Mouse (Mus musculus) stomach, postnatal 0 days (tissue): ENCODE results near the gene Ptpn22. TPM values are rescaled to one million over a fixed set of nuclear protein-coding genes. Genes with fewer than 3 reads are reported as not detected.

ENCODE experiments used
- ATAC-seq: fragments of 200-750 bp; cut with Nextera tagmentation; 2 replicates; pipeline ENCODE4 v1.8.0; 2017; ENCODE audit not compliant: low FRiP score, low TSS enrichment
- DNase-seq: peaks from one replicate; pipeline ENCODE4 v3.0.0-alpha.2; 2016; ENCODE audit warnings: low spot score
- H3K27ac ChIP-seq: fragments of 300-500 bp; sonication (generic); replicated peaks from 2 replicates; pipeline ENCODE4 v1.5.1; 2014; ENCODE audit warnings: mild to moderate bottlenecking, control low read depth
- H3K27me3 ChIP-seq: fragments of 300-500 bp; sonication (generic); 2 replicates; pipeline ENCODE4 v1.6.1; 2014; ENCODE audit warnings: low read length; ENCODE audit not compliant: control insufficient read depth, insufficient read depth
- H3K36me3 ChIP-seq: fragments of 300-500 bp; sonication (generic); 2 replicates; pipeline ENCODE4 v1.6.1; 2014; ENCODE audit warnings: low read length, mixed read lengths; ENCODE audit not compliant: control insufficient read depth, insufficient read depth
- H3K4me1 ChIP-seq: fragments of 300-500 bp; sonication (generic); replicated peaks from 2 replicates; pipeline ENCODE4 v1.6.1; 2014; ENCODE audit warnings: antibody characterized with exemption; ENCODE audit not compliant: control insufficient read depth, insufficient read depth
- H3K4me2 ChIP-seq: fragments of 300-500 bp; sonication (generic); replicated peaks from 2 replicates; pipeline ENCODE4 v1.6.1; 2014; ENCODE audit warnings: low read depth, mild to moderate bottlenecking, control low read depth, moderate library complexity
- H3K4me3 ChIP-seq: fragments of 300-500 bp; sonication (generic); 2 replicates; pipeline ENCODE4 v1.5.1; 2014; ENCODE audit warnings: low read depth, low read length, control low read depth
- H3K9ac ChIP-seq: fragments of 300-500 bp; sonication (generic); 2 replicates; pipeline ENCODE4 v1.6.1; 2014; ENCODE audit warnings: mild to moderate bottlenecking, low read length, control low read depth, mixed read lengths
- H3K9me3 ChIP-seq: fragments of 300-500 bp; sonication (generic); 2 replicates; pipeline ENCODE4 v1.6.1; 2016; ENCODE audit warnings: low read length; ENCODE audit not compliant: control insufficient read depth
- CTCF ChIP-seq: IDR thresholded peaks from 2 replicates; pipeline ENCODE4 v1.5.1; 2016; ENCODE audit warnings: antibody characterized with exemption, low read depth, mild to moderate bottlenecking, moderate library complexity
- EP300 ChIP-seq: optimal IDR thresholded peaks from 2 replicates; pipeline ENCODE3; 2016; ENCODE audit warnings: antibody characterized with exemption
- WGBS: fragments of 180-500 bp; shearing (Covaris S2); extraction: QIAGEN DNeasy Blood & Tissue Kit; methylation state at CpG from one replicate; pipeline ENCODE4 v1.1.7; 2014; 5-methylcytosine and 5-hydroxymethylcytosine counted together
- polyA plus RNA-seq: library from polyadenylated mRNA; unstranded; fragments of >200 nt; fragmentation: Nextera tagmentation; extraction: Ambion mirVana; gene quantifications from 2 replicates; pipeline ENCODE4 v1.2.1, GENCODE M21; 2015

Ptpn22 gene
- polyA plus RNA-seq, 1 experiment from 2014 or later, result 0.59 TPM

- H3K4me1 ChIP-seq, result no peaks in the 10 kb centered on the region
- no peaks in the 10 kb centered on the region for H3K9me3 ChIP-seq
- ATAC-seq (no peak), DNase-seq (no peak)
- no peak overlapping the region for H3K4me2 ChIP-seq
- H3K27ac ChIP-seq, result no peak overlapping the region
- no peak overlapping the region for H3K9ac ChIP-seq
- no peak for TF ChIP-seq EP300
- TF ChIP-seq CTCF, result no peak
- 0 out of 2 replicates have a peak, but pooled peaks cover 3% of the 10 kb centered on the region for H3K36me3 ChIP-seq
- 80% methylated on average over 3 of the region's 3 CpGs for WGBS
- H3K27me3 ChIP-seq, result no peaks in the 10 kb centered on the region
- no peak overlapping the region for H3K4me3 ChIP-seq
These were observed 101.0 kb downstream of the Ptpn22 start for GRCm38 (mm10) chr3:103960622-103961021.

Other genes starting within 250 kb of the Ptpn22 start
- gene Atg4a-ps, start 213.7 kb upstream of the Ptpn22 start, polyA plus RNA-seq, result 0.19 and 0.21 TPM in 2 replicates
- 18.0 and 19.5 TPM in 2 replicates for gene Olfml3, start 121.8 kb upstream of the Ptpn22 start, polyA plus RNA-seq
- not detected in 2 replicates for gene Gm10964, start 120.4 kb upstream of the Ptpn22 start, polyA plus RNA-seq
- 6.7 and 7.5 TPM in 2 replicates for gene Hipk1, start 68.2 kb upstream of the Ptpn22 start, polyA plus RNA-seq
- gene Dclre1b, start 50.4 kb upstream of the Ptpn22 start, polyA plus RNA-seq, result 15.3 and 16.3 TPM in 2 replicates
- gene Ap4b1, start 50.3 kb upstream of the Ptpn22 start, polyA plus RNA-seq, result 12.2 TPM in 2 replicates
- gene Gm43064, start 50.2 kb upstream of the Ptpn22 start, polyA plus RNA-seq, result 0.30 and 0.61 TPM in 2 replicates
- gene Bcl2l15, start 27.2 kb upstream of the Ptpn22 start, polyA plus RNA-seq, result 4.4 and 5.2 TPM in 2 replicates
- gene Rsbn1, start 54.3 kb downstream of the Ptpn22 start, polyA plus RNA-seq, result 6.4 and 7.2 TPM in 2 replicates
- 10.6 and 11.2 TPM in 2 replicates for gene Phtf1, start 108.3 kb downstream of the Ptpn22 start, polyA plus RNA-seq